Comparison of ENCODE assay signal across 8 mouse cellular contexts in genomic region chr8:76067721-76068120, GRCm38 (mm10).
DNase-seq lines count a peak whose midpoint lies in the region; ATAC-seq and TF ChIP-seq lines count a peak whose summit lies in the region.

No protein-coding gene starts in this region.

- 13% methylated on average over 2 of the region's 2 CpGs for WGBS in lung, embryonic 14.5 days

- H3K36me3 ChIP-seq in lung, embryonic 14.5 days (ENCODE audit: insufficient read depth), result no peaks in the 10 kb centered on the region

- TF ChIP-seq CTCF in lung, embryonic 14.5 days (IDR thresholded peaks at IDR 0.05; ENCODE audit: low read depth), result peak; percentile 61

- H3K4me3 ChIP-seq in lung, embryonic 14.5 days (ENCODE audit: low read depth, low read length), result no peak overlapping the region

- H3K9ac ChIP-seq in lung, embryonic 14.5 days, result no peak overlapping the region

- ATAC-seq in lung, embryonic 14.5 days (ENCODE audit: insufficient read depth), result no peak
- no peak for ATAC-seq in inflammation-experienced regulatory T-cells, adult 6 months

- H3K27me3 ChIP-seq in lung, embryonic 14.5 days (ENCODE audit: insufficient read depth, low read length), result no peaks in the 10 kb centered on the region

- no peak overlapping the region for H3K27ac ChIP-seq in lung, embryonic 14.5 days (ENCODE audit: low read depth)

- peak; percentile 25 for DNase-seq in gastrocnemius, adult 18-20 months (ENCODE audit: low spot score)
- DNase-seq in gastrocnemius, postnatal 14 days, result no peak
- peak; percentile 80 for DNase-seq in lung, embryonic 14.5 days
- no peak for DNase-seq in lung, postnatal 4 days
- peak; percentile 74 for DNase-seq in brain, adult 2 months (ENCODE audit: low read depth, low spot score)
- DNase-seq in lung, postnatal 36 days, result peak; percentile 12
- DNase-seq in ovary, postnatal 10 days (ENCODE audit: low spot score), result no peak

- no peaks in the 10 kb centered on the region for H3K9me3 ChIP-seq in lung, embryonic 14.5 days (ENCODE audit: low read depth, low read length)

- intact Hi-C loops in gastrocnemius, postnatal 14 days (cut with DNase I; ENCODE audit: low total_unique reads), result no loop called here

- H3K4me1 ChIP-seq in lung, embryonic 14.5 days (ENCODE audit: insufficient read depth), result no peaks in the 10 kb centered on the region

- H3K4me2 ChIP-seq in lung, embryonic 14.5 days, result no peak overlapping the region

Comparison
In these comparisons a context has a peak if more than half of its experiments do, and no peak if none do; other contexts are left out.
1. DNase-seq: peak in gastrocnemius, adult 18-20 months (single experiment), lung, embryonic 14.5 days (single experiment), brain, adult 2 months (single experiment) and lung, postnatal 36 days (single experiment); none in gastrocnemius, postnatal 14 days (single experiment), lung, postnatal 4 days (0 of 2) and ovary, postnatal 10 days (single experiment).